Mouse (Mus musculus) left cerebral cortex, postnatal 14 days (tissue): ENCODE data around the gene Olfr1389. TPM values are rescaled to one million over a fixed set of nuclear protein-coding genes. Genes with fewer than 3 reads are reported as not detected.
"Not testable (repeated sequence)": the region's sequence is repeated elsewhere in the genome, so short reads cannot be mapped to it uniquely, and the experiment has no call there.

Source experiments
- DNase-seq, 2 experiments: peaks; one replicate each; pipeline ENCODE4 v3.0.0; 2021 to 2022; ENCODE audit warnings: low spot score in 2 of 2, mixed read lengths in 1 of 2
- intact Hi-C: fragments of 180-260 bp; cut with DNase I; formaldehyde crosslinking; loops from one replicate; pipeline ENCODE4 v1.15.1; 2025
- long read RNA-seq, 2 experiments: library from polyadenylated mRNA; stranded (forward); transcript quantifications; one replicate each; pipeline ENCODE4 v2.0.0; 2021
- total RNA-seq, 2 experiments: library from RNA; stranded (reverse); gene quantifications; 2 replicates each; pipeline ENCODE4 v1.2.3; 2021

Olfr1389 gene
- total RNA-seq: not detected
- long read RNA-seq, experiment 1: 0 reads
- long read RNA-seq, experiment 2: 0 reads

GRCm38 (mm10) chr11:49422767-49423166 lies at the start of gene Olfr1389:
Olfr1389 (plus strand) TSS chr11:49423067.
- intact Hi-C loops: no loop called here
- DNase-seq: no peak

GRCm38 (mm10) chr11:49383133-49383532 lies 39.7 kb upstream of the Olfr1389 start:
- intact Hi-C loops: loop anchor here (10.0 kb wide), 1 partner anchor 48 kb away; the partner anchor contains the start of gene Olfr1390
- DNase-seq: no peak

GRCm38 (mm10) chr11:49386118-49386517 lies 36.7 kb upstream of the Olfr1389 start:
- intact Hi-C loops: loop anchor here (10.0 kb wide), 1 partner anchor 51 kb away; the partner anchor contains the start of gene Olfr1390
- not testable (repeated sequence) for DNase-seq

- intact Hi-C loops, DNase-seq: not testable (repeated sequence)
These were observed 30.2 kb upstream of the Olfr1389 start for GRCm38 (mm10) chr11:49392707-49393106.

- no peak for DNase-seq
- intact Hi-C loops: no loop called here
These were observed 16.1 kb upstream of the Olfr1389 start for GRCm38 (mm10) chr11:49406784-49407183.

- peak; percentile 39 to 64 for DNase-seq
- intact Hi-C loops: no loop called here
These were observed 12.3 kb upstream of the Olfr1389 start for GRCm38 (mm10) chr11:49410540-49410939.

GRCm38 (mm10) chr11:49425257-49425927 lies 2.5 kb downstream of the Olfr1389 start:
- intact Hi-C loops: no loop called here
- DNase-seq: no peak

GRCm38 (mm10) chr11:49429641-49430040 lies 6.8 kb downstream of the Olfr1389 start:
- intact Hi-C loops: no loop called here
- peak in 1 of 2 experiments; percentile 20 for DNase-seq

- no peak for DNase-seq
- intact Hi-C loops: no loop called here
These were observed 13.5 kb downstream of the Olfr1389 start, which contains the start of gene Olfr1388 for GRCm38 (mm10) chr11:49436411-49436810. Olfr1388 (plus strand) TSS chr11:49436624.

GRCm38 (mm10) chr11:49455043-49455442 lies 32.2 kb downstream of the Olfr1389 start, which contains the start of gene Olfr1387:
Olfr1387 (plus strand) TSS chr11:49455343.
- intact Hi-C loops: no loop called here
- no peak for DNase-seq

GRCm38 (mm10) chr11:49464746-49465145 lies 41.9 kb downstream of the Olfr1389 start, which contains the start of gene Olfr1386:
Olfr1386 (plus strand) TSS chr11:49465046.
- intact Hi-C loops, DNase-seq: not testable (repeated sequence)

Other genes with a start within 250 kb of the Olfr1389 start
- gene Btnl9, start 235.9 kb upstream of the Olfr1389 start, total RNA-seq: under 1 TPM; 0.17 to 0.22 TPM
- 10 to 100 TPM; 36.9 to 39.5 TPM for gene Zfp62, start 219.8 kb upstream of the Olfr1389 start, total RNA-seq
- 10 to 100 TPM; 57.8 to 72.4 TPM for gene Mgat1, start 178.9 kb upstream of the Olfr1389 start, total RNA-seq
- gene Olfr1393, start 144.8 kb upstream of the Olfr1389 start, total RNA-seq: under 1 TPM in 1 of 2 experiments, not detected in 1; 0.13 TPM
- under 1 TPM in 1 of 2 experiments, not detected in 1; 0.19 TPM for gene Olfr1392, start 137.8 kb upstream of the Olfr1389 start, total RNA-seq
- gene Olfr10, start 118.3 kb upstream of the Olfr1389 start, total RNA-seq: not detected
- not detected for gene Olfr1391, start 100.3 kb upstream of the Olfr1389 start, total RNA-seq
- not detected for gene Olfr1390, start 87.9 kb upstream of the Olfr1389 start, total RNA-seq
- gene Olfr1388, start 13.6 kb downstream of the Olfr1389 start, total RNA-seq: under 1 TPM; 0.17 to 0.53 TPM
- gene Olfr1387, start 32.3 kb downstream of the Olfr1389 start, total RNA-seq: not detected
- not detected for gene Olfr1386, start 42.0 kb downstream of the Olfr1389 start, total RNA-seq
- under 1 TPM in 1 of 2 experiments, not detected in 1; 0.13 TPM for gene Olfr1385, start 66.0 kb downstream of the Olfr1389 start, total RNA-seq
- gene Olfr1384, start 83.7 kb downstream of the Olfr1389 start, total RNA-seq: under 1 TPM; 0.34 to 0.35 TPM
- under 1 TPM in 1 of 2 experiments, not detected in 1; 0.53 TPM for gene Olfr1383, start 96.6 kb downstream of the Olfr1389 start, total RNA-seq
- gene Olfr1382, start 105.2 kb downstream of the Olfr1389 start, total RNA-seq: not detected
- not detected for gene Olfr1381, start 120.4 kb downstream of the Olfr1389 start, total RNA-seq
- not detected for gene Olfr1380, start 133.8 kb downstream of the Olfr1389 start, total RNA-seq
- 1 to 10 TPM; 3.2 to 3.6 TPM for gene Flt4, start 186.2 kb downstream of the Olfr1389 start, total RNA-seq
- not detected for gene Scgb3a1, start 240.5 kb downstream of the Olfr1389 start, total RNA-seq